Mouse (Mus musculus) olfactory bulb, adult 2 months (tissue): ENCODE results near the gene Ubxn6.

ENCODE experiments used
- CTCF ChIP-seq: fragments of 200-500 bp; IDR thresholded peaks from 2 replicates; pipeline ENCODE4 v1.5.1; 2012; ENCODE audit warnings: low read depth, mild to moderate bottlenecking, low read length, moderate library complexity; ENCODE audit not compliant: insufficient read depth
- POLR2A ChIP-seq: fragments of 200-500 bp; IDR thresholded peaks from 2 replicates; pipeline ENCODE4 v1.6.1; 2012; ENCODE audit warnings: mild to moderate bottlenecking, low read depth, low read length, moderate library complexity; ENCODE audit not compliant: insufficient read depth

DNA sequence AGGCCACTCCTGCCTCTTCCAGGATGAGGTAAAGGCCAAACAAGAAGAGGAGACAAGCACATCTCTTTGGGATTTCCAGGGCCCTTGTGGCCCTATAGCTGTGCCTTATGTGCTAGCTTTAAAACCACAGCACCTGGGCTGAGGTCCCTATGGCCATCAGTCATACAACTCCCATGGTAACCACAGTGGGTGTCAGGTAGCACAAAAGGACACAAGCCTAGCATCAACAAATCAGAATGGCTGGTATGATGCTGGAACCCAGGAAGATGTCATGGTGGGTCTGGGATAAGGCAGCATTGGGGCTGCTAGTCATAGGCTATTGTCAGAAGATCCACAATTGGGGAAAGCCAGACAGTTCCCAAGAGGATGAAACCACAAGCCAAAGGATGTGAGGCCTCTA, 3.7 kb downstream of the Ubxn6 start:
- TF ChIP-seq CTCF (no peak), POLR2A (no peak)
